Mouse (Mus musculus) liver, embryonic 15.5 days (tissue): Measurements from ENCODE around the gene Dync1li1. TPM values are rescaled to one million over a fixed set of nuclear protein-coding genes. Genes with fewer than 3 reads are reported as not detected.

Source experiments
- ATAC-seq: fragments of 200-750 bp; cut with Nextera tagmentation; 2 replicates; pipeline ENCODE4 v1.8.0; 2017; ENCODE audit warnings: moderate number of reproducible peaks, mild to moderate bottlenecking, moderate library complexity; ENCODE audit not compliant: insufficient read depth
- H3K27ac ChIP-seq: fragments of 300-500 bp; sonication (generic); replicated peaks from 2 replicates; pipeline ENCODE4 v1.5.1; 2015; ENCODE audit warnings: mild to moderate bottlenecking, inconsistent platforms
- H3K27me3 ChIP-seq: fragments of 300-500 bp; sonication (generic); 2 replicates; pipeline ENCODE4 v1.6.1; 2015; ENCODE audit warnings: mild to moderate bottlenecking, inconsistent platforms
- H3K36me3 ChIP-seq: fragments of 300-500 bp; sonication (generic); replicated peaks from 2 replicates; pipeline ENCODE4 v1.6.1; 2015; ENCODE audit warnings: moderate library complexity, mild to moderate bottlenecking, inconsistent platforms
- H3K4me1 ChIP-seq: fragments of 300-500 bp; sonication (generic); replicated peaks from 2 replicates; pipeline ENCODE4 v1.6.1; 2015; ENCODE audit warnings: inconsistent platforms
- H3K4me2 ChIP-seq: fragments of 300-500 bp; sonication (generic); 2 replicates; pipeline ENCODE4 v1.6.1; 2015; ENCODE audit warnings: moderate library complexity, mild to moderate bottlenecking, inconsistent platforms
- H3K4me3 ChIP-seq: fragments of 300-500 bp; sonication (generic); replicated peaks from 2 replicates; pipeline ENCODE4 v1.5.1; 2015; ENCODE audit warnings: mild to moderate bottlenecking, inconsistent platforms
- H3K9ac ChIP-seq: fragments of 300-500 bp; sonication (generic); 2 replicates; pipeline ENCODE4 v1.6.1; 2015; ENCODE audit warnings: moderate library complexity, mild to moderate bottlenecking, inconsistent platforms
- H3K9me3 ChIP-seq: fragments of 300-500 bp; sonication (generic); replicated peaks from 2 replicates; pipeline ENCODE4 v1.6.1; 2016; ENCODE audit warnings: inconsistent platforms
- WGBS: fragments of 180-500 bp; shearing (Covaris S2); methylation state at CpG from one replicate; pipeline ENCODE4 v1.1.7; 2015; ENCODE audit warnings: mixed read lengths; ENCODE audit not compliant: insufficient replicate concordance; 5-methylcytosine and 5-hydroxymethylcytosine counted together
- polyA plus RNA-seq: library from polyadenylated mRNA; unstranded; fragments of >200 nt; fragmentation: Nextera tagmentation; extraction: Ambion mirVana; gene quantifications from 2 replicates; pipeline ENCODE4 v1.2.1, GENCODE M21; 2015

Gene Dync1li1
- polyA plus RNA-seq, 1 experiment from 2014 or later = 20.9 TPM

GRCm38 (mm10) chr9:114752311-114752710 is 63.7 kb downstream of the Dync1li1 start:
- ATAC-seq = no peak
- Histone ChIP-seq H3K27me3 (no peaks in the 10 kb centered on the region), H3K27ac (no peak overlapping the region), H3K9me3 (no peaks in the 10 kb centered on the region), H3K36me3 (peaks cover 17% of the 10 kb centered on the region), H3K4me3 (no peak overlapping the region), H3K4me2 (peak overlapping the region; percentile 94), H3K9ac (no peak overlapping the region), H3K4me1 (peaks cover 10% of the 10 kb centered on the region)
- WGBS = 58% methylated on average over 9 of the region's 9 CpGs

- Histone ChIP-seq H3K9ac (peak overlapping the region; percentile 63), H3K36me3 (peaks cover 10% of the 10 kb centered on the region), H3K27ac (peak overlapping the region; percentile 31; the same call in 1 of the 2 replicates), H3K4me2 (peak overlapping the region; percentile 94), H3K4me3 (peak overlapping the region; percentile 66), H3K27me3 (no peaks in the 10 kb centered on the region), H3K4me1 (peaks cover 10% of the 10 kb centered on the region), H3K9me3 (no peaks in the 10 kb centered on the region)
- ATAC-seq = peak; percentile 89
- WGBS = 5% methylated on average over 36 of the region's 36 CpGs
Observed at GRCm38 (mm10) chr9:114752863-114753484, 64.4 kb downstream of the Dync1li1 start.

- 67% methylated on average over 7 of the region's 7 CpGs for WGBS
- ATAC-seq = no peak
- Histone ChIP-seq H3K9ac (no peak overlapping the region), H3K36me3 (0 out of 2 replicates have a peak, but pooled peaks cover 5% of the 10 kb centered on the region), H3K9me3 (no peaks in the 10 kb centered on the region), H3K4me2 (no peak overlapping the region), H3K4me1 (peaks cover 2% of the 10 kb centered on the region), H3K4me3 (no peak overlapping the region), H3K27me3 (no peaks in the 10 kb centered on the region), H3K27ac (no peak overlapping the region)
Observed at GRCm38 (mm10) chr9:114758272-114758671, 69.7 kb downstream of the Dync1li1 start.

- Histone ChIP-seq H3K36me3 (0 out of 2 replicates have a peak, but pooled peaks cover 5% of the 10 kb centered on the region), H3K9ac (no peak overlapping the region), H3K4me1 (no peaks in the 10 kb centered on the region; the same call in 1 of the 2 replicates), H3K4me3 (no peak overlapping the region), H3K27me3 (no peaks in the 10 kb centered on the region), H3K9me3 (no peaks in the 10 kb centered on the region), H3K4me2 (no peak overlapping the region), H3K27ac (no peak overlapping the region)
- WGBS = 60% methylated on average over 5 of the region's 5 CpGs
- ATAC-seq = no peak
Observed at GRCm38 (mm10) chr9:114758801-114759200, 70.2 kb downstream of the Dync1li1 start.

- Histone ChIP-seq H3K4me1 (no peaks in the 10 kb centered on the region; the same call in 1 of the 2 replicates), H3K4me3 (no peak overlapping the region), H3K36me3 (0 out of 2 replicates have a peak, but pooled peaks cover 5% of the 10 kb centered on the region), H3K9ac (no peak overlapping the region), H3K4me2 (no peak overlapping the region), H3K27ac (no peak overlapping the region), H3K27me3 (no peaks in the 10 kb centered on the region), H3K9me3 (no peaks in the 10 kb centered on the region)
- 73% methylated on average over 4 of the region's 4 CpGs for WGBS
- no peak for ATAC-seq
Observed at GRCm38 (mm10) chr9:114759886-114760285, 71.3 kb downstream of the Dync1li1 start.

GRCm38 (mm10) chr9:114760353-114760752 is 71.8 kb downstream of the Dync1li1 start:
- Histone ChIP-seq H3K27me3 (no peaks in the 10 kb centered on the region), H3K36me3 (0 out of 2 replicates have a peak, but pooled peaks cover 5% of the 10 kb centered on the region), H3K4me2 (no peak overlapping the region), H3K27ac (no peak overlapping the region), H3K4me3 (no peak overlapping the region), H3K9me3 (no peaks in the 10 kb centered on the region), H3K4me1 (no peaks in the 10 kb centered on the region; the same call in 1 of the 2 replicates), H3K9ac (no peak overlapping the region)
- no peak for ATAC-seq
- WGBS = 64% methylated on average over 5 of the region's 5 CpGs

- WGBS = 71% methylated on average over 11 of the region's 11 CpGs
- Histone ChIP-seq H3K27me3 (no peaks in the 10 kb centered on the region), H3K36me3 (0 out of 2 replicates have a peak, but pooled peaks cover 5% of the 10 kb centered on the region), H3K4me1 (no peaks in the 10 kb centered on the region; the same call in 1 of the 2 replicates), H3K4me3 (no peak overlapping the region), H3K4me2 (no peak overlapping the region), H3K9me3 (no peaks in the 10 kb centered on the region), H3K27ac (no peak overlapping the region), H3K9ac (no peak overlapping the region)
- no peak for ATAC-seq
Observed at GRCm38 (mm10) chr9:114761848-114762247, 73.3 kb downstream of the Dync1li1 start.

- 56% methylated on average over 13 of the region's 13 CpGs for WGBS
- no peaks in the 10 kb centered on the region for H3K27me3 ChIP-seq
Observed at GRCm38 (mm10) chr9:114763341-114763740, 74.8 kb downstream of the Dync1li1 start.

GRCm38 (mm10) chr9:114767030-114767429 is 78.4 kb downstream of the Dync1li1 start:
- Histone ChIP-seq H3K4me2 (no peak overlapping the region), H3K4me3 (no peak overlapping the region), H3K4me1 (peaks cover 6% of the 10 kb centered on the region; the same call in 1 of the 2 replicates), H3K9ac (no peak overlapping the region), H3K36me3 (peaks cover under 1% of the 10 kb centered on the region; the same call in 1 of the 2 replicates), H3K27ac (no peak overlapping the region), H3K27me3 (no peaks in the 10 kb centered on the region), H3K9me3 (no peaks in the 10 kb centered on the region)
- ATAC-seq = no peak
- 75% methylated on average over 13 of the region's 13 CpGs for WGBS

More at GRCm38 (mm10) chr9:114763341-114763740, 74.8 kb downstream of the Dync1li1 start:
- Histone ChIP-seq H3K4me1 (peaks cover 6% of the 10 kb centered on the region), H3K9me3 (no peaks in the 10 kb centered on the region), H3K36me3 (0 out of 2 replicates have a peak, but pooled peaks cover 5% of the 10 kb centered on the region), H3K27ac (no peak overlapping the region), H3K4me3 (no peak overlapping the region), H3K9ac (no peak overlapping the region), H3K4me2 (no peak overlapping the region)
- no peak for ATAC-seq

GRCm38 (mm10) chr9:114767507-114767906 is 78.9 kb downstream of the Dync1li1 start:
- no peak overlapping the region for H3K4me3 ChIP-seq
- H3K4me2 ChIP-seq = no peak overlapping the region
- 78% methylated on average over 2 of the region's 2 CpGs for WGBS
- no peak overlapping the region for H3K27ac ChIP-seq
- H3K27me3 ChIP-seq = no peaks in the 10 kb centered on the region
- H3K9me3 ChIP-seq = no peaks in the 10 kb centered on the region
- H3K9ac ChIP-seq = no peak overlapping the region
- ATAC-seq = no peak
- peaks cover 5% of the 10 kb centered on the region for H3K36me3 ChIP-seq
- peaks cover 6% of the 10 kb centered on the region; the same call in 1 of the 2 replicates for H3K4me1 ChIP-seq

- H3K9me3 ChIP-seq = no peaks in the 10 kb centered on the region
- WGBS = 64% methylated on average over 10 of the region's 10 CpGs
- ATAC-seq = no peak
Observed at GRCm38 (mm10) chr9:114768066-114768465, 79.5 kb downstream of the Dync1li1 start.

More at GRCm38 (mm10) chr9:114768066-114768465, 79.5 kb downstream of the Dync1li1 start:
- Histone ChIP-seq H3K9ac (no peak overlapping the region), H3K27me3 (no peaks in the 10 kb centered on the region), H3K27ac (no peak overlapping the region), H3K36me3 (peaks cover 8% of the 10 kb centered on the region), H3K4me1 (peaks cover 6% of the 10 kb centered on the region; the same call in 1 of the 2 replicates), H3K4me3 (no peak overlapping the region), H3K4me2 (no peak overlapping the region)
